Mouse (Mus musculus) naive thymus-derived CD4-positive, alpha-beta T cell, adult 2 months (primary cell): ENCODE data around the gene Ak5.

Experiments
- DNase-seq: peaks from one replicate; pipeline ENCODE4 v3.0.0-alpha.2; 2011; ENCODE audit warnings: low read depth

Ak5 gene

GRCm38 (mm10) chr3:152668239-152668638 is at the start of gene Ak5:
Gene Ak5, minus strand, starts transcription at chr3:152668360.
- DNase-seq, result no peak

GRCm38 (mm10) chr3:152713991-152714902 is 46.1 kb upstream of the Ak5 start, which contains the start of gene Pigk:
Gene Pigk, plus strand, starts transcription at chr3:152714100.
- DNase-seq, result peak; percentile 95

GRCm38 (mm10) chr3:152712957-152713356 is 44.8 kb upstream of the Ak5 start:
- peak; percentile 5 for DNase-seq

GRCm38 (mm10) chr3:152709936-152710335 is 41.8 kb upstream of the Ak5 start:
- DNase-seq, result no peak

GRCm38 (mm10) chr3:152707321-152707823 is 39.2 kb upstream of the Ak5 start:
- no peak for DNase-seq

- DNase-seq, result no peak
Observed at GRCm38 (mm10) chr3:152706901-152707300, 38.7 kb upstream of the Ak5 start.

GRCm38 (mm10) chr3:152705826-152706225 is 37.7 kb upstream of the Ak5 start:
- DNase-seq, result no peak

GRCm38 (mm10) chr3:152702274-152702843 is 34.2 kb upstream of the Ak5 start:
- no peak for DNase-seq

- peak; percentile 51 for DNase-seq
Observed at GRCm38 (mm10) chr3:152701536-152701935, 33.4 kb upstream of the Ak5 start.

- DNase-seq, result no peak
Observed at GRCm38 (mm10) chr3:152699261-152699660, 31.1 kb upstream of the Ak5 start.

GRCm38 (mm10) chr3:152698017-152698416 is 29.9 kb upstream of the Ak5 start:
- no peak for DNase-seq

- DNase-seq, result no peak
Observed at GRCm38 (mm10) chr3:152694950-152695349, 26.8 kb upstream of the Ak5 start.

GRCm38 (mm10) chr3:152689105-152689504 is 20.9 kb upstream of the Ak5 start:
- DNase-seq, result no peak

GRCm38 (mm10) chr3:152688532-152688931 is 20.4 kb upstream of the Ak5 start:
- no peak for DNase-seq

- no peak for DNase-seq
Observed at GRCm38 (mm10) chr3:152674663-152675062, 6.5 kb upstream of the Ak5 start.

GRCm38 (mm10) chr3:152669783-152670182 is 1.6 kb upstream of the Ak5 start:
- DNase-seq, result no peak

- no peak for DNase-seq
Observed at GRCm38 (mm10) chr3:152668793-152669192, 633 bp upstream of the Ak5 start.

GRCm38 (mm10) chr3:152667356-152668211 is 576 bp downstream of the Ak5 start:
- no peak for DNase-seq

- no peak for DNase-seq
Observed at GRCm38 (mm10) chr3:152666991-152667355, 1.2 kb downstream of the Ak5 start.

- DNase-seq, result no peak
Observed at GRCm38 (mm10) chr3:152658592-152658991, 9.6 kb downstream of the Ak5 start.

- DNase-seq, result no peak
Observed at GRCm38 (mm10) chr3:152651991-152652390, 16.2 kb downstream of the Ak5 start.

GRCm38 (mm10) chr3:152644610-152645009 is 23.6 kb downstream of the Ak5 start:
- no peak for DNase-seq
